Mouse (Mus musculus): ENCODE data around the gene Tpbgl. TPM values are rescaled to one million over a fixed set of nuclear protein-coding genes. Genes with fewer than 3 reads are reported as not detected.

Gene Tpbgl
- polyA plus RNA-seq, 1 experiment from 2014 or later: 2.4 TPM

DNA sequence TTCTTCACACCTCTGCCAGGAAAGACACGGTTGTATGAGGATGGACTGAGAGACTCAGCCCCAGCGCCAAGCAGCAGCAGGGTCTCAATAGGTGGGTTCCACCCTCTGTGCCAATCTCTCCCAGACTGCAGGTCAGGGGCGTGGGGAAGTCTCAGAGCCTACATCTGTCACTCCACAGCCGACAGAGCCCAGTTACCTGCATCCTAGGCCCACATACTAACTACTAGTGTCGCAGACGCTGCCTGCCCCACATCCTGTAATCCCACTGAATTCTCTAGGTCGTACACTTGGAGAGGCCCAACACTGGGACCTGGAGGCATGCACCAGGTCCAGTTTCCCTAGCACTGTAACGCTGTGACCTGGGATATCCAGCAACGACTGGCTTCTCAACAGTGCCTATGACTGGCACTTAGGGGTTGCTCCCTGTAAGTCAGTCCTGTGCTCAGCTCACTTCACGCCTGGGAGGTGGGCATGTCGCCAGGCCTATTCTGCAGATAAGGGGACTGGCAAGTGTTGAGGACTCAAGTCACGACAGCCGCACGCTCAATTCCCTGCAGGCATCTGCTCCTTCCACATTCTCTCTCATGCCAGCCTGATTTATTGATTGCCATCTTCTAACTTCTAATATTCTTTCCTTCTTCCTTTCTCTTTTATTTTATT, 34.8 kb upstream of the Tpbgl start:
- H3K79me2 ChIP-seq (ENCODE audit: inconsistent target): no peaks in the 10 kb centered on the region
- no peak overlapping the region for H3K4me3 ChIP-seq (ENCODE audit: inconsistent target)
- 90% methylated on average over 14 of the region's 14 CpGs for WGBS (ENCODE audit: missing documents)
- H3K27ac ChIP-seq: no peak overlapping the region
- no peaks in the 10 kb centered on the region for H3K36me3 ChIP-seq (ENCODE audit: inconsistent target)

- Histone ChIP-seq H3K27ac (no peak overlapping the region), H3K36me3 (ENCODE audit: inconsistent target) (no peaks in the 10 kb centered on the region), H3K4me3 (ENCODE audit: inconsistent target) (no peak overlapping the region), H3K79me2 (ENCODE audit: inconsistent target) (no peaks in the 10 kb centered on the region)
- 93% methylated on average over 9 of the region's 9 CpGs for WGBS (ENCODE audit: missing documents)
Measured at GRCm38 (mm10) chr7:99661071-99661470, 34.2 kb upstream of the Tpbgl start.

GRCm38 (mm10) chr7:99659379-99660029, 32.6 kb upstream of the Tpbgl start:
- no peak overlapping the region for H3K4me3 ChIP-seq (ENCODE audit: inconsistent target)
- WGBS (ENCODE audit: missing documents): 57% methylated on average over 12 of the region's 12 CpGs
- no peaks in the 10 kb centered on the region for H3K79me2 ChIP-seq (ENCODE audit: inconsistent target)

DNA sequence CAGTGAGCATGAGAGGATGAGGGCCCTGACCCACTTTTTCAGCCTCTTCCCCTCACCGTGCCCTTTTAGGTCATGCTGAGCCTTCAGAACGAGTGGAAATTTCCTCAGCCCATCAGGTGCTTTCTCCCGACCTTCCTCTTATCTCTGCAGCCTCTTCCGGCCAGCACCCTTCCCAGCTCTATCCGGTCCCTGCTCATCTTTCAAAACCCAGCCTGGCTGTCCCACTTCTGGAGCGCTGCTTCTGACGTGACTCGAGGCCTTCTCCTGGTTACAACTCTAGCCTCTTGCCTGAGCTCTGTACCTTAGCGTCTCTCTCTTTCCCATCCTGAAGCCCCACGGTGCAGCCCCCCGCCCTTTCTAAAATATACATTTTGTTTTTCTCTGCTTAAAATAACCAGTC, 27.3 kb upstream of the Tpbgl start:
- H3K36me3 ChIP-seq (ENCODE audit: inconsistent target): no peaks in the 10 kb centered on the region
- no peaks in the 10 kb centered on the region for H3K79me2 ChIP-seq (ENCODE audit: inconsistent target)
- 80% methylated on average over 10 of the region's 11 CpGs for WGBS (ENCODE audit: missing documents)
- no peak overlapping the region for H3K27ac ChIP-seq
- no peak overlapping the region for H3K4me3 ChIP-seq (ENCODE audit: inconsistent target)

More at GRCm38 (mm10) chr7:99659379-99660029, 32.6 kb upstream of the Tpbgl start:
- no peaks in the 10 kb centered on the region for H3K36me3 ChIP-seq (ENCODE audit: inconsistent target)
- H3K27ac ChIP-seq: no peak overlapping the region

DNA sequence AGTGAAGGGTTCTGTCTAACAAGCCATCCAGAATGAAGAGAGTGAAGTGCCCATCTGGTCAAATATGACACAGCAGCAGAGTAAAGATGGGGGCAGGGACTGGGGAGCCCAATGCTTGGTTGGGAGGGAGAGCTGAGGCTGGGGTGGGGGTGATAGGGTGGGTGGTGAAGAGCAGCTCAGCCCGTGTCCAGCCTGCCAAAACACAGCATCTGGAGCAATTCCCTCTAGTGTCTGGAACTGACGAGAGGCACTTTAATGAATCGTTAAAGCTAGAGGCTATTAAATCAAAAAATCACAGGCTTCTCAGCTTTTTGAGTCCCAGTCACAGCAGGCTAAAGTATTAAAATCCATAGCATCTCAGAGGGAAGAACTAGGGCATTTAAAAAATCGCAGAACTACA, 22.7 kb upstream of the Tpbgl start:
- no peak overlapping the region for H3K27ac ChIP-seq
- H3K36me3 ChIP-seq (ENCODE audit: inconsistent target): no peaks in the 10 kb centered on the region
- 75% methylated on average over 4 of the region's 4 CpGs for WGBS (ENCODE audit: missing documents)
- no peaks in the 10 kb centered on the region for H3K79me2 ChIP-seq (ENCODE audit: inconsistent target)
- no peak overlapping the region for H3K4me3 ChIP-seq (ENCODE audit: inconsistent target)

GRCm38 (mm10) chr7:99648623-99649022, 21.7 kb upstream of the Tpbgl start:
- no peaks in the 10 kb centered on the region for H3K36me3 ChIP-seq (ENCODE audit: inconsistent target)
- no peak overlapping the region for H3K27ac ChIP-seq
- H3K4me3 ChIP-seq (ENCODE audit: inconsistent target): no peak overlapping the region
- WGBS (ENCODE audit: missing documents): 3% methylated on average over 5 of the region's 6 CpGs
- no peaks in the 10 kb centered on the region for H3K79me2 ChIP-seq (ENCODE audit: inconsistent target)

GRCm38 (mm10) chr7:99644701-99645100, 17.8 kb upstream of the Tpbgl start:
- H3K27ac ChIP-seq: no peak overlapping the region
- no peaks in the 10 kb centered on the region for H3K36me3 ChIP-seq (ENCODE audit: inconsistent target)
- no peak overlapping the region for H3K4me3 ChIP-seq (ENCODE audit: inconsistent target)
- H3K79me2 ChIP-seq (ENCODE audit: inconsistent target): no peaks in the 10 kb centered on the region
- 82% methylated on average over 7 of the region's 7 CpGs for WGBS (ENCODE audit: missing documents)

- Histone ChIP-seq H3K4me3 (ENCODE audit: inconsistent target) (no peak overlapping the region), H3K79me2 (ENCODE audit: inconsistent target) (no peaks in the 10 kb centered on the region), H3K36me3 (ENCODE audit: inconsistent target) (no peaks in the 10 kb centered on the region), H3K27ac (no peak overlapping the region)
- WGBS (ENCODE audit: missing documents): 88% methylated on average over 3 of the region's 3 CpGs
Measured at GRCm38 (mm10) chr7:99642078-99642477, 15.2 kb upstream of the Tpbgl start.

DNA sequence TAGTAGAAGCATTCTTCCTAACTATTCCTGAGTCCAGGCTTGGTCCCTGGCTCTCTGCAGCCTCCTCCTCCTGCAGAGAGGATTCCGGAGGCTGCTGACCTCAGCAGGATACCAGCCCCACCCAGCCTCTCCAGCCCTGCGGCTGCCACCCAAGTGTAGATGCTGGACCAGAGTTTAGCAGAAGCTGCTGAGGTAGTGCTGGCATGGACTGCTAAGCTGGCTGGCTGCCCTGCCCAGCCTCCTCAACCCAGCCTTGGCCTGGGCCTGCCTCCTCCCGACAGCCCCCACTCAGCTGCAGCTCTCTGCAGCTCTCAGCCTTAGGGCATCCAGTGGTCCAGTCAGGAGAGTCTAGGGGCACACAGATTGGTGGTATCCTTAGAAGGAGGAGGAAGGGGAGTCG, 14.3 kb upstream of the Tpbgl start:
- Histone ChIP-seq H3K79me2 (ENCODE audit: inconsistent target) (no peaks in the 10 kb centered on the region), H3K4me3 (ENCODE audit: inconsistent target) (no peak overlapping the region), H3K36me3 (ENCODE audit: inconsistent target) (no peaks in the 10 kb centered on the region), H3K27ac (no peak overlapping the region)
- WGBS (ENCODE audit: missing documents): 55% methylated on average over 4 of the region's 4 CpGs

DNA sequence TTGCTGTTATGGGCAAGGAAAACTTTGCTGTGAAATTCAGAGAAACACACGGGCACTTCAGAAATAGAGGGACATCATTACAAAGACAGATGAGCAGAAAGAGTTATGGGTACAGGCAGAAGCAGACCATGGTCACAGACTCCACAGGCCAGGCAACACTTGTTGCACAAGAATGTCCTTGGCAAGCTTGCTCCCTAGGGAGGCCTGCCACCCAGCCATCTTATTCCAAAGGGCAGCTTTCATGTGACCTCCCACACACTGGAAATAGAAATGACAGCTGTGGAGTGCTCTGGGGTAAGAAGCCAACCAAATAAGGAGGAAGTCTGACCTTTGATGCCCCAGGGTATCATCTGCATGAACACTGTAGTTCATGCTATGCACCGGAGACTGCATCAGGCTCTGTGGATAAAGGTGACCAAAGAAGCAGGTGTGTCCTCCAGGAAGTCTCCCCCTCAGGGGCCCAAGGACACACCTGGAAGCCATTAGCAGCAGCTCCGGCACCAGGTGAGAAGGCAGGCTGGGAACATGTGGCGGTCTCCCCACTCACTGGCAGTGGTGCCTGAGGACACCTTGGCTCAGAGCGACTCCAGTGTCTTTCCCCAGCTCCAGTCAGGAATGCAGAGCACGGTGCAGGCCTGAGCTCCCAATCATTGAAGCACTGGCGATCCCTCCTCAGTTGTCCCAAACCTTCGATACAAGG, 7.2 kb upstream of the Tpbgl start:
- Histone ChIP-seq H3K36me3 (ENCODE audit: inconsistent target) (no peaks in the 10 kb centered on the region), H3K4me3 (ENCODE audit: inconsistent target) (no peak overlapping the region), H3K79me2 (ENCODE audit: inconsistent target) (no peaks in the 10 kb centered on the region), H3K27ac (no peak overlapping the region)
- WGBS (ENCODE audit: missing documents): 80% methylated on average over 8 of the region's 8 CpGs

GRCm38 (mm10) chr7:99632286-99632685, 5.4 kb upstream of the Tpbgl start:
- no peaks in the 10 kb centered on the region for H3K36me3 ChIP-seq (ENCODE audit: inconsistent target)
- no peak overlapping the region for H3K27ac ChIP-seq
- H3K4me3 ChIP-seq (ENCODE audit: inconsistent target): no peak overlapping the region
- H3K79me2 ChIP-seq (ENCODE audit: inconsistent target): no peaks in the 10 kb centered on the region
- 17% methylated on average over 6 of the region's 6 CpGs for WGBS (ENCODE audit: missing documents)

- no peaks in the 10 kb centered on the region for H3K36me3 ChIP-seq (ENCODE audit: inconsistent target)
- no peak overlapping the region for H3K4me3 ChIP-seq (ENCODE audit: inconsistent target)
- WGBS (ENCODE audit: missing documents): 13% methylated on average over 7 of the region's 7 CpGs
- H3K27ac ChIP-seq: no peak overlapping the region
- H3K79me2 ChIP-seq (ENCODE audit: inconsistent target): no peaks in the 10 kb centered on the region
Measured at GRCm38 (mm10) chr7:99627366-99627765, 463 bp upstream of the Tpbgl start.

GRCm38 (mm10) chr7:99625722-99626375, 1.1 kb downstream of the Tpbgl start:
- under 1% methylated on average over 78 of the region's 81 CpGs for WGBS (ENCODE audit: missing documents)
- no peaks in the 10 kb centered on the region for H3K36me3 ChIP-seq (ENCODE audit: inconsistent target)
- no peak overlapping the region for H3K4me3 ChIP-seq (ENCODE audit: inconsistent target)
- no peak overlapping the region for H3K27ac ChIP-seq
- no peaks in the 10 kb centered on the region for H3K79me2 ChIP-seq (ENCODE audit: inconsistent target)

GRCm38 (mm10) chr7:99618860-99619259, 8.0 kb downstream of the Tpbgl start:
- no peaks in the 10 kb centered on the region for H3K79me2 ChIP-seq (ENCODE audit: inconsistent target)
- H3K27ac ChIP-seq: no peak overlapping the region
- WGBS (ENCODE audit: missing documents): 8% methylated on average over 3 of the region's 3 CpGs
- H3K4me3 ChIP-seq (ENCODE audit: inconsistent target): no peak overlapping the region
- no peaks in the 10 kb centered on the region for H3K36me3 ChIP-seq (ENCODE audit: inconsistent target)

DNA sequence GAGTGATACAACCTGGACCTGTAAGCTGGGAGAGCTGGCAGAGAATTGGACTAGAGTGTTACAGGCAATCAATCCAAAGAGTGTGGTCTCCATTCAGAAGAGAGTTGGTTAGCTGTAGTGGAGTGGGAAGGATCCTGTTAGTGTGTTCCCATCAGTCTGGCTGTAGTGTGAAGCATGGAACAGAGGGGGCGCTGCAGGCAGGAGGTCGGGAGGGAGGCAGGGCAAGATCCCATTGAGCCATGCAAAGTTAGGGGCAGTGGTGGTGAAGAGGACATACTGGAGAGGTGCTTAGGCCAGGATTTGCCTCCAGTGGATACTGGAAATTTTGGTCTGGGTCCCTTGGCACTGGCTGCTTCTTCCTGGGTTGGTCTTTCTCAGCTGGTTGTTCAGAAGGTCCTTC, 8.6 kb downstream of the Tpbgl start:
- H3K27ac ChIP-seq: no peak overlapping the region
- no peaks in the 10 kb centered on the region for H3K36me3 ChIP-seq (ENCODE audit: inconsistent target)
- H3K4me3 ChIP-seq (ENCODE audit: inconsistent target): no peak overlapping the region
- WGBS (ENCODE audit: missing documents): 86% methylated on average over 2 of the region's 2 CpGs
- H3K79me2 ChIP-seq (ENCODE audit: inconsistent target): no peaks in the 10 kb centered on the region
